ENCODE assay signal across 7 mouse cellular contexts in genomic region chr2:30801067-30801852, GRCm38 (mm10). TPM values are rescaled to one million over a fixed set of nuclear protein-coding genes. Genes with fewer than 3 reads are reported as not detected.
DNase-seq lines count a peak whose midpoint lies in the region; ATAC-seq and TF ChIP-seq lines count a peak whose summit lies in the region.

No protein-coding gene starts in this region.

- H3K9ac ChIP-seq in heart, embryonic 11.5 days (ENCODE audit: low read depth, low read length), result peak overlapping the region; percentile 69
- peak overlapping the region; percentile 66 for H3K9ac ChIP-seq in kidney, postnatal 0 days (ENCODE audit: low read depth, low read length)

- no peak for TF ChIP-seq CTCF in kidney, postnatal 0 days (IDR thresholded peaks at IDR 0.05; ENCODE audit: low read depth)

- peaks cover 51% of the 10 kb centered on the region for H3K27me3 ChIP-seq in heart, embryonic 11.5 days (ENCODE audit: control insufficient read depth, insufficient read depth, low read length)
- H3K27me3 ChIP-seq in kidney, postnatal 0 days (ENCODE audit: insufficient read depth, low read length), result no peaks in the 10 kb centered on the region
- H3K27me3 ChIP-seq in midbrain, embryonic 10.5 days (ENCODE audit: low read depth, poor library complexity, severe bottlenecking), result peaks cover 86% of the 10 kb centered on the region

- no peak overlapping the region for H3K27ac ChIP-seq in brown adipose tissue, adult 24 weeks (replicated peaks; ENCODE audit: low read depth, low read length)
- no peak overlapping the region for H3K27ac ChIP-seq in heart, embryonic 11.5 days (ENCODE audit: low read depth, low read length)
- H3K27ac ChIP-seq in kidney, postnatal 0 days, result no peak overlapping the region
- peak overlapping the region; percentile 82 for H3K27ac ChIP-seq in midbrain, embryonic 10.5 days (replicated peaks)

- peak overlapping the region; percentile 93 for H3K4me2 ChIP-seq in heart, embryonic 11.5 days
- peak overlapping the region; percentile 91 for H3K4me2 ChIP-seq in kidney, postnatal 0 days (ENCODE audit: low read length)

- 0 out of 2 replicates have a peak, but pooled peaks cover 3% of the 10 kb centered on the region for H3K4me1 ChIP-seq in brown adipose tissue, adult 24 weeks (ENCODE audit: control insufficient read depth, insufficient read depth, insufficient read length, low read length)
- H3K4me1 ChIP-seq in heart, embryonic 11.5 days (ENCODE audit: control insufficient read depth, insufficient read depth, low read length), result peaks cover 14% of the 10 kb centered on the region
- H3K4me1 ChIP-seq in kidney, postnatal 0 days (replicated peaks; ENCODE audit: insufficient read depth, low read length), result peaks cover 13% of the 10 kb centered on the region
- H3K4me1 ChIP-seq in midbrain, embryonic 10.5 days, result peaks cover 32% of the 10 kb centered on the region

- H3K9me3 ChIP-seq in heart, embryonic 11.5 days (replicated peaks; ENCODE audit: control insufficient read depth, low read length), result no peaks in the 10 kb centered on the region
- H3K9me3 ChIP-seq in kidney, postnatal 0 days (replicated peaks; ENCODE audit: low read length), result no peaks in the 10 kb centered on the region
- no peaks in the 10 kb centered on the region for H3K9me3 ChIP-seq in midbrain, embryonic 10.5 days (replicated peaks)

- WGBS in heart, embryonic 11.5 days (ENCODE audit: insufficient replicate concordance), result under 1% methylated on average over 73 of the region's 77 CpGs
- WGBS in kidney, postnatal 0 days, result under 1% methylated on average over 77 of the region's 77 CpGs
- whole genome bisulfite sequencing in midbrain, embryonic 10.5 days, result 1% methylated on average over 77 of the region's 77 CpGs

- peak; percentile 33 to 46 for DNase-seq in right cerebral cortex, adult 2 months (ENCODE audit: low spot score in 2 of 2)
- no peak for DNase-seq in right cerebral cortex, postnatal 36 days (ENCODE audit: low spot score in 2 of 2)
- peak; percentile 43 for DNase-seq in kidney, postnatal 0 days (ENCODE audit: low spot score)
- peak; percentile 76 for DNase-seq in midbrain, embryonic 10.5 days (ENCODE audit: low spot score)
- peak; percentile 37 to 52 for DNase-seq in thymus, postnatal 36 days

- no peak for ATAC-seq in heart, embryonic 11.5 days (replicated peaks; ENCODE audit: insufficient number of reproducible peaks, low FRiP score, low TSS enrichment)
- ATAC-seq in kidney, postnatal 0 days (replicated peaks; ENCODE audit: low FRiP score, low read depth), result peak; percentile 44; the same call in 1 of the 2 replicates

- no peaks in the 10 kb centered on the region for H3K36me3 ChIP-seq in heart, embryonic 11.5 days (ENCODE audit: control insufficient read depth, insufficient read depth, low read length)
- H3K36me3 ChIP-seq in kidney, postnatal 0 days (ENCODE audit: insufficient read depth, low read length), result no peaks in the 10 kb centered on the region
- H3K36me3 ChIP-seq in midbrain, embryonic 10.5 days, result no peaks in the 10 kb centered on the region

- H3K4me3 ChIP-seq in brown adipose tissue, adult 24 weeks (ENCODE audit: insufficient read depth, low read depth, low read length), result peak overlapping the region; percentile 61
- peak overlapping the region; percentile 57 for H3K4me3 ChIP-seq in heart, embryonic 11.5 days (ENCODE audit: low read depth, low read length)
- H3K4me3 ChIP-seq in kidney, postnatal 0 days (replicated peaks; ENCODE audit: low read depth, low read length), result peak overlapping the region; percentile 44
- peak overlapping the region; percentile 62 for H3K4me3 ChIP-seq in midbrain, embryonic 10.5 days

RNA-seq across cellular contexts. Expression of gene 1700001O22Rik, which starts 2.2 kb away (rescaled TPM):
- polyA plus RNA-seq in brown adipose tissue, adult 24 weeks (2012; ENCODE audit: insufficient read depth, insufficient read length, missing spikeins), result not detected in 2 replicates
- 1.2 and 1.6 TPM in 2 replicates for polyA plus RNA-seq in heart, embryonic 11.5 days (2014; fragmentation: Nextera tagmentation; extraction: Ambion mirVana)
- polyA plus RNA-seq in kidney, postnatal 0 days (2015; fragmentation: Nextera tagmentation; extraction: Ambion mirVana), result 4.6 TPM in 2 replicates
- 3.5 and 4.0 TPM in 2 replicates for polyA plus RNA-seq in midbrain, embryonic 10.5 days (2016; fragmentation: Nextera tagmentation; extraction: Ambion mirVana)

RNA-seq across cellular contexts. Expression of gene Ntmt1, which starts 6.4 kb away (rescaled TPM):
- polyA plus RNA-seq in brown adipose tissue, adult 24 weeks (2012; ENCODE audit: insufficient read depth, insufficient read length, missing spikeins), result 14.6 and 22.2 TPM in 2 replicates
- polyA plus RNA-seq in heart, embryonic 11.5 days (2014; fragmentation: Nextera tagmentation; extraction: Ambion mirVana), result 82.6 and 87.5 TPM in 2 replicates
- polyA plus RNA-seq in kidney, postnatal 0 days (2015; fragmentation: Nextera tagmentation; extraction: Ambion mirVana), result 77.4 and 81.4 TPM in 2 replicates
- polyA plus RNA-seq in midbrain, embryonic 10.5 days (2016; fragmentation: Nextera tagmentation; extraction: Ambion mirVana), result 126 and 127 TPM in 2 replicates

RNA-seq across cellular contexts. Expression of gene Asb6, which starts 28.9 kb away (rescaled TPM):
- polyA plus RNA-seq in brown adipose tissue, adult 24 weeks (2012; ENCODE audit: insufficient read depth, insufficient read length, missing spikeins), result 4.3 and 5.6 TPM in 2 replicates
- polyA plus RNA-seq in heart, embryonic 11.5 days (2014; fragmentation: Nextera tagmentation; extraction: Ambion mirVana), result 20.2 and 22.8 TPM in 2 replicates
- 26.1 and 26.9 TPM in 2 replicates for polyA plus RNA-seq in kidney, postnatal 0 days (2015; fragmentation: Nextera tagmentation; extraction: Ambion mirVana)
- polyA plus RNA-seq in midbrain, embryonic 10.5 days (2016; fragmentation: Nextera tagmentation; extraction: Ambion mirVana), result 43.9 and 45.8 TPM in 2 replicates

RNA-seq across cellular contexts. Expression of gene Prrx2, which starts 33.5 kb away (rescaled TPM):
- polyA plus RNA-seq in brown adipose tissue, adult 24 weeks (2012; ENCODE audit: insufficient read depth, insufficient read length, missing spikeins), result not detected in 2 replicates
- 55.8 and 63.2 TPM in 2 replicates for polyA plus RNA-seq in heart, embryonic 11.5 days (2014; fragmentation: Nextera tagmentation; extraction: Ambion mirVana)
- polyA plus RNA-seq in kidney, postnatal 0 days (2015; fragmentation: Nextera tagmentation; extraction: Ambion mirVana), result 5.8 and 6.9 TPM in 2 replicates
- 22.3 and 29.5 TPM in 2 replicates for polyA plus RNA-seq in midbrain, embryonic 10.5 days (2016; fragmentation: Nextera tagmentation; extraction: Ambion mirVana)

Comparison
In these comparisons a context has a peak if more than half of its experiments do, and no peak if none do; other contexts are left out.
1. DNase-seq: peak in right cerebral cortex, adult 2 months (2 of 2), kidney, postnatal 0 days (single experiment), midbrain, embryonic 10.5 days (single experiment) and thymus, postnatal 36 days (2 of 2); none in right cerebral cortex, postnatal 36 days (0 of 2).
2. Peak in every context shown above with its lines, with median percentiles within 50 percentile points of each other: H3K4me3 ChIP-seq.